Mouse (Mus musculus) hindbrain, embryonic 15.5 days (tissue): ENCODE data around the gene 1810010H24Rik. TPM values are rescaled to one million over a fixed set of nuclear protein-coding genes. Genes with fewer than 3 reads are reported as not detected.
"Not testable (repeated sequence)": the region's sequence is repeated elsewhere in the genome, so short reads cannot be mapped to it uniquely, and the experiment has no call there.

ENCODE experiments used
- ATAC-seq: fragments of 200-750 bp; cut with Nextera tagmentation; 2 replicates; pipeline ENCODE4 v1.8.0; 2017; ENCODE audit warnings: low read depth, moderate number of reproducible peaks, moderate TSS enrichment; ENCODE audit not compliant: low FRiP score
- H3K27ac ChIP-seq: fragments of 300-500 bp; sonication (generic); replicated peaks from 2 replicates; pipeline ENCODE4 v1.5.1; 2015; ENCODE audit warnings: mild to moderate bottlenecking, inconsistent platforms
- H3K27me3 ChIP-seq: fragments of 300-500 bp; sonication (generic); 2 replicates; pipeline ENCODE4 v1.6.1; 2015; ENCODE audit warnings: control low read depth, inconsistent platforms
- H3K36me3 ChIP-seq: fragments of 300-500 bp; sonication (generic); 2 replicates; pipeline ENCODE4 v1.6.1; 2015; ENCODE audit warnings: control low read depth, inconsistent platforms
- H3K4me1 ChIP-seq: fragments of 300-500 bp; sonication (generic); replicated peaks from 2 replicates; pipeline ENCODE4 v1.6.1; 2015; ENCODE audit warnings: control low read depth, inconsistent platforms
- H3K4me2 ChIP-seq: fragments of 300-500 bp; sonication (generic); 2 replicates; pipeline ENCODE4 v1.6.1; 2015; ENCODE audit warnings: moderate library complexity, mild to moderate bottlenecking, inconsistent platforms
- H3K4me3 ChIP-seq: fragments of 300-500 bp; sonication (generic); 2 replicates; pipeline ENCODE4 v1.5.1; 2015; ENCODE audit warnings: mild to moderate bottlenecking, inconsistent platforms
- H3K9ac ChIP-seq: fragments of 300-500 bp; sonication (generic); 2 replicates; pipeline ENCODE4 v1.6.1; 2015; ENCODE audit warnings: inconsistent platforms
- H3K9me3 ChIP-seq: fragments of 300-500 bp; sonication (generic); 2 replicates; pipeline ENCODE4 v1.6.1; 2016; ENCODE audit warnings: control low read depth, inconsistent platforms
- WGBS: fragments of 180-500 bp; shearing (Covaris S2); methylation state at CpG from one replicate; pipeline ENCODE4 v1.1.7; 2015; 5-methylcytosine and 5-hydroxymethylcytosine counted together
- polyA plus RNA-seq: library from polyadenylated mRNA; unstranded; fragments of >200 nt; fragmentation: Nextera tagmentation; extraction: Ambion mirVana; gene quantifications from 2 replicates; pipeline ENCODE4 v1.2.1, GENCODE M21; 2015

The 1810010H24Rik gene
- polyA plus RNA-seq, 1 experiment from 2014 or later, result 6.3 TPM

DNA sequence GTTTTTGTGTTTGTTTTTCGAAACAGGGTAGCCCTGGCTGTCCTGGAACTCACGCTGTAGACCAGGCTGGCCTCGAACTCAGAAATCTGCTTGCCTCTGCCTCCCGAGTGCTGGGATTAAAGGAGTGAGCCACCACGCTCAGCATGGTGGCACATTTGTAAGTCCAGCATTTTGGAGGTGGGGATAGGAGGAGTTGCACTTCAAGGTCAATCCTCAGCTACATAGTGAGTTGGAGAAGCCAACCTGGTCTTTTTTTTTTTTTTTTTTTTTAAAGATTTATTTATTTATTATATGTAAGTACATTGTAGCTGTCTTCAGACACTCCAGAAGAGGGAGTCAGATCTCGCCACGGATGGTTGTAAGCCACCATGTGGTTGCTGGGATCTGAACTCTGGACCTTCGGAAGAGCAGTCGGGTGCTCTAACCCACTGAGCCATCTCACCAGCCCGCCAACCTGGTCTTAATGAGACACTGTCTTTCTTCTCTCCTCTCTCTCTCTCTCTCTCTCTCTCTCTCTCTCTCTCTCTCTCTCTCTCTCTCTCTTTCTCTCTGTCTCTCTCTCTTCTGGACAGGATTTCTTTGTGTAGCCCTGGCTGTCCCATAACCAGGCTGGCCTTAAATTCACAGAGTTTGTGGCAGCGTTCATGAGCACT, 9.8 kb upstream of the 1810010H24Rik start:
- not testable (repeated sequence) for H3K4me3 ChIP-seq, H3K9me3 ChIP-seq, H3K4me2 ChIP-seq, H3K27ac ChIP-seq, ATAC-seq, H3K9ac ChIP-seq, H3K36me3 ChIP-seq, H3K4me1 ChIP-seq, H3K27me3 ChIP-seq
- WGBS, result 74% methylated on average over 11 of the region's 11 CpGs

DNA sequence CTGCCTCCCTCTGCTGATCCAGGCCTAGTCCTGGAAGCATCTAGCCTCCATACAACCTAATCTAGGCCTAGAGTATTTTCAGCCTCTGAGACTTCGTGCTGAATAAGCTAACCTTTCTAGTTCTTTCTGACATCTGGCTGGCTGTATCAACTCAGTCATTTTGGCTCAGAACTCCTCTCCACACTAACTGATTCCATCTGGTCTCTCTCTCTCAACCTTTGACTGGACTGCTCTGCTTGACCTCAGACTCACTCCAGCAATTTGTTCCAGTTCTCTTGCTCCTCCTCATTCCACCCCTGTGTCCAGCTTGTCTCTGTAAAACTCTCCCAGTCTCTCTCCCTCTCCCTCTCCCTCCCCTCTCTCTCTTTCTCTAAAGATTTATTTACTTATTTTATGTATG, 8.6 kb upstream of the 1810010H24Rik start:
- H3K27ac ChIP-seq, result no peak overlapping the region
- no peak for ATAC-seq
- no peak overlapping the region for H3K4me3 ChIP-seq
- no peaks in the 10 kb centered on the region for H3K27me3 ChIP-seq
- H3K9ac ChIP-seq, result no peak overlapping the region
- no peak overlapping the region for H3K4me2 ChIP-seq
- H3K36me3 ChIP-seq, result no peaks in the 10 kb centered on the region
- no peaks in the 10 kb centered on the region for H3K9me3 ChIP-seq
- H3K4me1 ChIP-seq, result peaks cover 3% of the 10 kb centered on the region
- WGBS, result 74% methylated on average over 1 of the region's 1 CpGs

DNA sequence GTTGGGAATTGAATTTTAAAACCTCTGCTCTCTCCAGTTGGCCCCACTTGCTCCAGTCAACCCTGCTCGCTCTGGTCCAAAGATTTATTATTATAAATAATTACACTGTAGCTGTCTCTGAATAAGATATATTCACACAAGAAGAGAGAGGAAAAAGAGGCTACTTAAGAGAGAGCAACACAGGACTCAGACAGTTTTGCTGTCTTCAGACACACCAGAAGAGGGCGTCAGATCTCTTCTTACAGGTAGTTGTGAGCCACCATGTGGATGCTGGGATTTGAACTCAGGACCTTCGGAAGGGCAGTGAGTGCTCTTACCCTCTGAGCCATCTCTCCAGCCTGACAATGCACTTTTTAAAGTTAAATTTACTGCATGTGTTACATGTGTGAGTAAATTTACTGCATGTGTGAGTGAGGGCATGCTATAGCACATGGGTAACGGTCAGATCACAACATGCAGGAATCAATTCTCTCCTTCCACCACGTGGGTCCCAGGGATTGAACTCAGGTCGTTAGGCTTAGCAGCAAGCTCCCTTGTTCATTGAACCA, 8.1 kb upstream of the 1810010H24Rik start:
- Histone ChIP-seq H3K9me3 (no peaks in the 10 kb centered on the region), H3K36me3 (no peaks in the 10 kb centered on the region), H3K4me3 (no peak overlapping the region), H3K27me3 (no peaks in the 10 kb centered on the region), H3K4me2 (no peak overlapping the region), H3K9ac (no peak overlapping the region), H3K4me1 (no peaks in the 10 kb centered on the region), H3K27ac (no peak overlapping the region)
- 66% methylated on average over 6 of the region's 6 CpGs for WGBS
- ATAC-seq, result no peak

GRCm38 (mm10) chr11:107018606-107019005, 6.9 kb upstream of the 1810010H24Rik start:
- H3K4me2 ChIP-seq, result no peak overlapping the region
- no peak overlapping the region for H3K27ac ChIP-seq
- no peak for ATAC-seq
- H3K4me3 ChIP-seq, result no peak overlapping the region
- 26% methylated on average over 8 of the region's 8 CpGs for WGBS
- H3K9ac ChIP-seq, result no peak overlapping the region
- H3K36me3 ChIP-seq, result no peaks in the 10 kb centered on the region
- no peaks in the 10 kb centered on the region for H3K4me1 ChIP-seq
- no peaks in the 10 kb centered on the region for H3K9me3 ChIP-seq
- H3K27me3 ChIP-seq, result no peaks in the 10 kb centered on the region

GRCm38 (mm10) chr11:107019318-107019717, 6.2 kb upstream of the 1810010H24Rik start:
- no peaks in the 10 kb centered on the region for H3K36me3 ChIP-seq
- WGBS, result 39% methylated on average over 4 of the region's 4 CpGs
- ATAC-seq, result no peak

GRCm38 (mm10) chr11:107019722-107020121, 5.8 kb upstream of the 1810010H24Rik start:
- not testable (repeated sequence) for H3K9me3 ChIP-seq, H3K27me3 ChIP-seq, H3K4me3 ChIP-seq, H3K36me3 ChIP-seq, H3K27ac ChIP-seq, H3K4me2 ChIP-seq, ATAC-seq, H3K4me1 ChIP-seq, H3K9ac ChIP-seq
- WGBS, result 94% methylated on average over 5 of the region's 5 CpGs

More at GRCm38 (mm10) chr11:107019318-107019717, 6.2 kb upstream of the 1810010H24Rik start:
- peaks cover 3% of the 10 kb centered on the region; the same call in 1 of the 2 replicates for H3K4me1 ChIP-seq
- no peaks in the 10 kb centered on the region for H3K27me3 ChIP-seq
- no peak overlapping the region for H3K4me2 ChIP-seq
- no peaks in the 10 kb centered on the region for H3K9me3 ChIP-seq
- no peak overlapping the region for H3K9ac ChIP-seq
- H3K4me3 ChIP-seq, result no peak overlapping the region
- no peak overlapping the region for H3K27ac ChIP-seq

DNA sequence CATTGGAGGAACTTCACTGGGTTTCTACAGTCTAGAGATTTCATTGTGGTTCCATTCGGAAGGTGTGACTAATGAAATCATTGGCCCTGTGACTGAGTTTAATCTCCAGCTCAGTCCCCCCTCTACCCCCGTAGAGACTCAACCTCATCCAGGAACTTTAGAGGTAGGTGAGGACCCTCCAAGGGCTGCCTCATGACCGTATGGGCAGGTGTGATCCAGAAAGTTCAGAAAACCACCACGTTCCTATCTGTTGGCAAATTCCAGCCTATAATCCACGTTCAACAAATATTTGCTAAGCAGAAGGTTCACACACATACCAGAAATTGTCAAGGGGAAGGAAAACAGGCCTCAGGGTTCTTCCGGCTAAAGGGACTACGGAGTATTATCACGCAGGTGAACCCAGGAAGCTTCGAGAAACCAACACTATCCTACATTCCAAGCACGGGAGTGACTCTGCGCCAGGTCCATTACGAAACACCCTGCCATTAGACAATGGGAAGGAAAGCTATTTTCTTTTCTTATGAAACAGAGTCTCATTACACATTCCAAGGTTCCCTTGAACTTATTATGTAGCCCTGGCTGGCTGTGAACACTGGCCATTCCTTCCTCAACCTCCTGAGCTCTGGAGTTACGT, 3.3 kb upstream of the 1810010H24Rik start:
- 92% methylated on average over 13 of the region's 13 CpGs for WGBS
- Histone ChIP-seq H3K9me3 (no peaks in the 10 kb centered on the region), H3K27ac (no peak overlapping the region), H3K27me3 (no peaks in the 10 kb centered on the region), H3K9ac (no peak overlapping the region), H3K4me3 (no peak overlapping the region), H3K36me3 (no peaks in the 10 kb centered on the region), H3K4me1 (peaks cover 32% of the 10 kb centered on the region), H3K4me2 (no peak overlapping the region)
- no peak for ATAC-seq

- peak overlapping the region; percentile 97 for H3K4me2 ChIP-seq
- H3K27ac ChIP-seq, result 0 out of 2 replicates have a peak overlapping the region, but pooled peaks have one; percentile 1
- H3K9me3 ChIP-seq, result no peaks in the 10 kb centered on the region
- no peak for ATAC-seq
- H3K9ac ChIP-seq, result no peak overlapping the region
- no peak overlapping the region for H3K4me3 ChIP-seq
- H3K4me1 ChIP-seq, result peaks cover 37% of the 10 kb centered on the region
- 57% methylated on average over 4 of the region's 4 CpGs for WGBS
- H3K27me3 ChIP-seq, result no peaks in the 10 kb centered on the region
- no peaks in the 10 kb centered on the region for H3K36me3 ChIP-seq
Observed at GRCm38 (mm10) chr11:107024406-107024805, 1.1 kb upstream of the 1810010H24Rik start.

GRCm38 (mm10) chr11:107026554-107027430, 1.3 kb downstream of the 1810010H24Rik start:
- H3K4me3 ChIP-seq, result peak overlapping the region; percentile 58; the same call in 1 of the 2 replicates
- peak overlapping the region; percentile 73; the same call in 1 of the 2 replicates for H3K27ac ChIP-seq
- no peaks in the 10 kb centered on the region for H3K27me3 ChIP-seq
- 5% methylated on average over 12 of the region's 12 CpGs for WGBS
- no peaks in the 10 kb centered on the region for H3K9me3 ChIP-seq
- ATAC-seq, result no peak
- peak overlapping the region; percentile 97 for H3K4me2 ChIP-seq
- H3K4me1 ChIP-seq, result peaks cover 37% of the 10 kb centered on the region
- H3K9ac ChIP-seq, result no peak overlapping the region
- H3K36me3 ChIP-seq, result no peaks in the 10 kb centered on the region

- Histone ChIP-seq H3K36me3 (no peaks in the 10 kb centered on the region), H3K4me3 (peak overlapping the region; percentile 58)
Observed at GRCm38 (mm10) chr11:107027431-107028274, 2.2 kb downstream of the 1810010H24Rik start.

DNA sequence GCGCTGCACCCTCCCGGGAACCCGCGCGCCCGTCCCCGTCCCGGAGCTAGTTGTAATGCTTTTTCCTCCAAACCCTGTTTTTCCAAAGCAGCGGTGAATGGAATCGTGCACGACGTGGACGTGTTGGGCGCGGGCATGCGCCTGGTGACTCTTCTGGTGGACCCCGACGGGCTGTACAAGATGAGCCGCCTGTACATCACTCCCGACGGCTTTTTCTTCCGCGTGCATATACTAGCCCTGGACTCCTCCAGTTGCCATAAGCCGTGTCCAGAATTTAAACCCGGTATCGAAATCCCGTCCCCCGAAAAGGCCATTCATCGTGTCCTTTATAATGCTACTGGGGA, 2.8 kb downstream of the 1810010H24Rik start:
- peak overlapping the region; percentile 89 for H3K27ac ChIP-seq
- peak overlapping the region; percentile 58 for H3K4me3 ChIP-seq
- peak overlapping the region; percentile 97 for H3K4me2 ChIP-seq
- H3K4me1 ChIP-seq, result peaks cover 37% of the 10 kb centered on the region
- peak; percentile 75 for ATAC-seq
- H3K36me3 ChIP-seq, result no peaks in the 10 kb centered on the region
- 3% methylated on average over 29 of the region's 29 CpGs for WGBS
- peak overlapping the region; percentile 53 for H3K9ac ChIP-seq
- no peaks in the 10 kb centered on the region for H3K9me3 ChIP-seq
- no peaks in the 10 kb centered on the region for H3K27me3 ChIP-seq

More at GRCm38 (mm10) chr11:107027431-107028274, 2.2 kb downstream of the 1810010H24Rik start:
- peaks cover 37% of the 10 kb centered on the region for H3K4me1 ChIP-seq
- peak overlapping the region; percentile 89 for H3K27ac ChIP-seq
- peak overlapping the region; percentile 97 for H3K4me2 ChIP-seq
- H3K9ac ChIP-seq, result peak overlapping the region; percentile 53
- H3K27me3 ChIP-seq, result no peaks in the 10 kb centered on the region
- ATAC-seq, result peak; percentile 92
- 1% methylated on average over 104 of the region's 107 CpGs for WGBS
- no peaks in the 10 kb centered on the region for H3K9me3 ChIP-seq
